Mouse (Mus musculus): ENCODE measurements around the gene Mgat5b. TPM values are rescaled to one million over a fixed set of nuclear protein-coding genes. Genes with fewer than 3 reads are reported as not detected.

The Mgat5b gene
- not detected in 2 replicates for polyA plus RNA-seq (2016; fragmentation: Nextera tagmentation; extraction: Ambion mirVana)

DNA sequence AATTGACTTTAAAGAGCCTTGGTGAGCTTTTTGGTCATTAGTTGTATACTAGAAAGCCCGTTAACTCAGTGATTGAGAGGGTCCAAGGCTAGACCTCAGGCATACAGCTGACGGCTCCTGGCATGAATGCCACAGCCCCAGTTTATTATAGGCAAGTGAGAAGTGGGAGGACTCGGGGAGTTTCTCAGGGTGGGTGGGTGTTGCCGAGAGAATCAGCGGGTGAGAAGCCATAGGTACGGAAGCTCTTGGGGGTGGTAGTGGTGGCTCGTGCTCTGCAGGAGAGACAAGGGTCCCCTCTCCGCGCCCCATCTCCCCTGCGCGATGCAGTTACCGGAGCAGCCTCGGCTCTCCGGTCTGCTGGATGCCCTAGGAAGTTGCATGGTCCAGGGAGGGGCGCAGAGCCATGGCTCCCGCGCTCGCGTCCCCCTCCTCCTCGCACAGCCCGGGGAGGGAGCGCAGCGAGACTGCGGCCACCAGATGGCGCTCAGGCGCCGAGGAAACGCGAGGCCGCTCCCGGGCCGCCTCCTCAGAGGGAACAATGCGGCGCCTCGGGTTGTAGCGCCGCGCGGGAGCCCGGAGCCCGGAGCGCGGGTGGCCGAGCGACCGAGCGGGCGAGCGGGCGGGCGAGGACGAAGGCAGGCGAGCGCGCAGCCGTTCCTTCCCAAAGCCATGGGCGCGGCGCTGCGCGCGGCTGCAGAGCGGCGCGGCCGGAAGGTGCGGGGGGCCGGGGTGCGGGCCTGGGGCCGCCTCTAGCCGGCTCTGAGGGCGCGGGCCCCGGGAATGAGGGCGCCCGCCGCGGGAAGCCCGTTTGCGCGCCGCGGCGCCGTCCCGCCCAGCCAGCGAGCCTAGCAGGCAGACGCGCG, at the start of gene Mgat5b:
Mgat5b (plus strand) TSS at position 541 of the 863 bp plus-strand sequence.
- peak within 1 kb of the TSS; percentile 44 for H3K4me3 ChIP-seq
- H3K27me3 ChIP-seq (replicated peaks), result peaks cover 98% of the 10 kb centered on the region
- H3K9me3 ChIP-seq (replicated peaks), result no peaks in the 10 kb centered on the region
- no peaks in the 10 kb centered on the region for H3K36me3 ChIP-seq
- WGBS (ENCODE audit: insufficient replicate concordance), result 2% methylated on average over 76 of the region's 90 CpGs
- peaks cover 6% of the 10 kb centered on the region; the same call in 1 of the 2 replicates for H3K4me1 ChIP-seq
- H3K4me2 ChIP-seq, result peak within 1 kb of the TSS; percentile 68
- no peak within 1 kb of the TSS for H3K9ac ChIP-seq
- no peak within 1 kb of the TSS for H3K27ac ChIP-seq
- peak; percentile 40; the same call in 1 of the 2 replicates for ATAC-seq

GRCm38 (mm10) chr11:116869223-116869622, 49.4 kb upstream of the Mgat5b start:
- Histone ChIP-seq H3K36me3 (peaks cover 71% of the 10 kb centered on the region), H3K9ac (no peak overlapping the region), H3K4me1 (peaks cover 5% of the 10 kb centered on the region; the same call in 1 of the 2 replicates), H3K4me2 (no peak overlapping the region), H3K4me3 (no peak overlapping the region), H3K27me3 (replicated peaks) (no peaks in the 10 kb centered on the region), H3K9me3 (replicated peaks) (no peaks in the 10 kb centered on the region), H3K27ac (no peak overlapping the region)
- WGBS (ENCODE audit: insufficient replicate concordance), result 82% methylated on average over 8 of the region's 8 CpGs
- ATAC-seq, result no peak

GRCm38 (mm10) chr11:116869641-116870040, 49.0 kb upstream of the Mgat5b start:
- no peak for ATAC-seq
- Histone ChIP-seq H3K4me3 (no peak overlapping the region), H3K4me2 (no peak overlapping the region), H3K9ac (no peak overlapping the region), H3K9me3 (replicated peaks) (no peaks in the 10 kb centered on the region), H3K36me3 (peaks cover 71% of the 10 kb centered on the region), H3K27ac (no peak overlapping the region), H3K27me3 (replicated peaks) (no peaks in the 10 kb centered on the region), H3K4me1 (peaks cover under 1% of the 10 kb centered on the region; the same call in 1 of the 2 replicates)
- WGBS (ENCODE audit: insufficient replicate concordance), result 78% methylated on average over 4 of the region's 4 CpGs

DNA sequence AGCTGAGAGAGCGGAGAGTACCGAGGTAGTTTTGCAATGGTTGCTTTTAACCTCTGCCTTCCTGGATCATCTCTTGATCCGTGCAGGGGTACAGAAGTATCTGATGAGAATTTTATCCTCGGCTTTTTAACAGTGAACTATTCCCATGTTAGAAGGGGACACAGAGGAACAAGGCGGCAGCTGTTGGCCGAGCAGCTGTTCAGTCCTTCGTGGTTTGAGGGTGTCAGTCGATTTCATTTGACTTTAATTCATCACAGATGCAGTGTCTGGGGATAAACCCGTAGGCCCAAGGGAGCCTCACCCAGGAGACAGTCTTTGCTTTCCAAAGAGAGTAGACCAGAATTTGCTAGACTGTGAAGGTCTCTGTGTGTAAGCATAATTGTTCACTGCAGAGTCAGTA, 47.1 kb upstream of the Mgat5b start:
- ATAC-seq, result no peak
- Histone ChIP-seq H3K4me3 (no peak overlapping the region), H3K9me3 (replicated peaks) (no peaks in the 10 kb centered on the region), H3K27me3 (replicated peaks) (no peaks in the 10 kb centered on the region), H3K27ac (no peak overlapping the region), H3K4me2 (no peak overlapping the region), H3K36me3 (peaks cover 60% of the 10 kb centered on the region), H3K9ac (no peak overlapping the region), H3K4me1 (no peaks in the 10 kb centered on the region)
- WGBS (ENCODE audit: insufficient replicate concordance), result 79% methylated on average over 9 of the region's 9 CpGs

DNA sequence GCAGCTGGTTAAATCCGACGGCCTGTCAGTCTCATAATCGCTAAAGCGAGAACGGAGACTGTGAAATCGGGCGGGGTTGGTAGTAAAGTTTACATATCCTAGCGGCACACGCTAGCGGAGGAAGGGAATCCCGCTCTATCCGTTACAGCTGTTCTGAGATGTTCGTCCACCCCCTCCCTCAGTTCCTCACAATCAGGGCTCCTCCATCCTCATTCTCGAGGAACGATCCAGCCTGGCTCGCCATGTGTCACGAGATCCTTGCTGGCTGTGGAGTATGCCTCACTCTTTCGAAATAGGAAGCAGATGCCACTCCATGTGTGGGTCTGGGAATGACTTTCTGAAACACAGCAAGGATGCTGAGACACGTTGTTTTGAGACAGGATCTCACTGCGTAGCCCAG, 44.7 kb upstream of the Mgat5b start:
- WGBS (ENCODE audit: insufficient replicate concordance), result 87% methylated on average over 20 of the region's 20 CpGs
- H3K4me2 ChIP-seq, result no peak overlapping the region
- no peak overlapping the region for H3K4me3 ChIP-seq
- no peak overlapping the region for H3K9ac ChIP-seq
- ATAC-seq, result no peak
- no peaks in the 10 kb centered on the region for H3K9me3 ChIP-seq (replicated peaks)
- H3K36me3 ChIP-seq, result peaks cover 46% of the 10 kb centered on the region
- no peak overlapping the region for H3K27ac ChIP-seq
- no peaks in the 10 kb centered on the region for H3K27me3 ChIP-seq (replicated peaks)
- H3K4me1 ChIP-seq, result no peaks in the 10 kb centered on the region

GRCm38 (mm10) chr11:116878454-116878853, 40.2 kb upstream of the Mgat5b start:
- Histone ChIP-seq H3K9me3 (replicated peaks) (no peaks in the 10 kb centered on the region), H3K4me2 (no peak overlapping the region), H3K27me3 (replicated peaks) (no peaks in the 10 kb centered on the region), H3K27ac (no peak overlapping the region), H3K36me3 (peaks cover 14% of the 10 kb centered on the region), H3K4me3 (no peak overlapping the region), H3K9ac (no peak overlapping the region), H3K4me1 (no peaks in the 10 kb centered on the region)
- no peak for ATAC-seq
- 84% methylated on average over 8 of the region's 8 CpGs for WGBS (ENCODE audit: insufficient replicate concordance)

GRCm38 (mm10) chr11:116880839-116881238, 37.8 kb upstream of the Mgat5b start:
- Histone ChIP-seq H3K9me3 (replicated peaks) (no peaks in the 10 kb centered on the region), H3K4me1 (0 out of 2 replicates have a peak, but pooled peaks cover 5% of the 10 kb centered on the region), H3K27me3 (replicated peaks) (peaks cover 14% of the 10 kb centered on the region), H3K9ac (no peak overlapping the region), H3K4me3 (no peak overlapping the region), H3K36me3 (no peaks in the 10 kb centered on the region), H3K27ac (no peak overlapping the region), H3K4me2 (no peak overlapping the region)
- no peak for ATAC-seq
- 72% methylated on average over 7 of the region's 7 CpGs for whole genome bisulfite sequencing (ENCODE audit: insufficient replicate concordance)

DNA sequence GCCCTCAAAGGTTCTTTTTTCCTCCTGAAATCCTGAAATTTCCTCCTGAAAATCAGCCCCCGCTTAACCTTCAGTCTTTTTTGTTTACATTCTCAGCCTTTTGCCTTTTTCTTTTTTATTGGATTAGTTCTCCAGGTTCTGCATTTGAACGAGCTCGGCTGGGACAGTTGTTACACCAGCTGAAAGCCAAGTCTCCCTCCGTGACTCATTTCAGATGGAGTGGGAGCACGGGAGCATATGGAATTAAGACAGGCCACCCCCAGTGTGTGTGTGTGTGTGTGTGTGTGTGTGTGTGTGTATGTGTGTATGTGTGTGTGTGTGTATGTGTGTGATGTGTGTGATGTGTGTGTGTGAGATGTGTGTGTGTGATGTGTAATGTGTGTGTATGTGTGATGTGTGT, 37.2 kb upstream of the Mgat5b start:
- WGBS (ENCODE audit: insufficient replicate concordance), result 78% methylated on average over 5 of the region's 5 CpGs
- H3K27me3 ChIP-seq (replicated peaks), result peaks cover 20% of the 10 kb centered on the region
- no peak overlapping the region for H3K9ac ChIP-seq
- no peak overlapping the region for H3K4me3 ChIP-seq
- H3K27ac ChIP-seq, result no peak overlapping the region
- H3K4me2 ChIP-seq, result no peak overlapping the region
- 0 out of 2 replicates have a peak, but pooled peaks cover 6% of the 10 kb centered on the region for H3K4me1 ChIP-seq
- H3K36me3 ChIP-seq, result no peaks in the 10 kb centered on the region
- ATAC-seq, result no peak
- H3K9me3 ChIP-seq (replicated peaks), result no peaks in the 10 kb centered on the region

DNA sequence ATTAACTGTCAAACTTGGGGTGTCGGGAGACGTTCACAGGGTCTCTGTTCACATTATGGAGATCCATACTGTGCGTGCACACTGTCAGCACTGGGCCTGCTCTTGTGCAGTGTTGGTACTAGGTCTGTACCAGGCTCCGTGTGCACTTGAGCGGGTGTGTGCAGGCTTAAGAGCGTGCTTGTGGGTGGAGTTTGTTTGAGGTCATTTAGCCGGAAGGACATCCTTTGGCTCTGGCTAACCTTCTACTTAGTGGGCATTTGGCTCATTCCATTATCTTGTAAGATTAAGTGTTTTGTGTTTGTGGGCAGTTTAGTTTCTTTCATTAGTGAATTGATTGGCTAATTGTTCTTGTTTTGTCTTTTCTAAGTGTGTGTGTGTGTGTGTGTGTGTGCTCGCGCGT, 36.2 kb upstream of the Mgat5b start:
- ATAC-seq, result no peak

GRCm38 (mm10) chr11:116884061-116884460, 34.6 kb upstream of the Mgat5b start:
- Histone ChIP-seq H3K9ac (no peak overlapping the region), H3K27me3 (replicated peaks) (peaks cover 41% of the 10 kb centered on the region), H3K4me2 (no peak overlapping the region), H3K4me1 (0 out of 2 replicates have a peak, but pooled peaks cover 6% of the 10 kb centered on the region), H3K27ac (no peak overlapping the region), H3K9me3 (replicated peaks) (no peaks in the 10 kb centered on the region), H3K4me3 (no peak overlapping the region), H3K36me3 (no peaks in the 10 kb centered on the region)
- 77% methylated on average over 6 of the region's 6 CpGs for WGBS (ENCODE audit: insufficient replicate concordance)
- no peak for ATAC-seq

More for the DNA sequence above, 36.2 kb upstream of the Mgat5b start:
- Histone ChIP-seq H3K27ac (no peak overlapping the region), H3K4me1 (0 out of 2 replicates have a peak, but pooled peaks cover 6% of the 10 kb centered on the region), H3K9ac (no peak overlapping the region), H3K4me2 (no peak overlapping the region), H3K4me3 (no peak overlapping the region), H3K9me3 (replicated peaks) (no peaks in the 10 kb centered on the region), H3K36me3 (no peaks in the 10 kb centered on the region), H3K27me3 (replicated peaks) (peaks cover 30% of the 10 kb centered on the region)
- WGBS (ENCODE audit: insufficient replicate concordance), result 71% methylated on average over 10 of the region's 10 CpGs

DNA sequence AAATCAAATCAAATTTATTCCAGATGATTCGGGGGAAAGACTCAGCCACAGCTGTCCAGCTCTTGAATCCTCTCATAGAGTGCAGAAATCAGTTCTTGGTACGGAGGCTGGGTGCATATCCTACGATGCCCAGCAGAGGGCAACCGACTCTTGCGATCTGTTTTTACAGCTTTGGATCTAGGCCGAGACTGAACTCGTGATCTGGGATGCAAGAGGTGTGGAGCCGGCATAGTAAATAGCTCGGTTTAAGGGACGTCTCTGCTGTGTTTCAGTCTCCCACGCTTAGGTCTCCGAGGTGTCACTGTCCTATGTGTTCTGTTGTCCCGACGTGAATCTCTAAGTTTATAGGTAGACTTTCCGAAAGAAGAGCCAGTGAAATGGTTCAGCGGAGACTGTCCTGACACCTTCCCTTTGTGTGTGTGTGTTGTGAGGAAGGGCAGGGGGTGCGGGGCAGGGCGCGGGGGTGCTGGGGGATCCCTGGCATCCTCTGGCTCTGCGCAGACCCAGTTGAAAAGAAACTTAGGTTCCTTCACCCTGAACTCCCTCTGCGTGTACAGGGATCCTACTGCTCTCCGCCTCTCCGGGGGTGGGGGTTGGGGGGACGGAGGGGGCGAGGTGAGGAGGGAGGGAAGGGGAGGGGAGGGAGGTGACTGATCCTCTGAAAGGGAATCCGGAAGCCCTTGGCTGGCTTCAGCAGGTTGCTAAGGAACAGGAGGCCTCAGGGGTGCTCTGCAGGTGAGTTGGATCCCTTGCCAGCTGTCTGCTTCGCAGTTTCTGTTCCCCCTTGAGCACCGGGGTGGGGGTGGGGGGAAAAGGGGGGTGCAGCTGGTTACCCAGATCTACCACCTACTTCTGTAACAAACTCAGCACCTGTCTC, 33.1 kb upstream of the Mgat5b start:
- ATAC-seq, result no peak
- Histone ChIP-seq H3K27ac (no peak overlapping the region), H3K36me3 (no peaks in the 10 kb centered on the region), H3K4me3 (0 out of 2 replicates have a peak overlapping the region, but pooled peaks have one; percentile 10), H3K9me3 (replicated peaks) (no peaks in the 10 kb centered on the region), H3K4me1 (0 out of 2 replicates have a peak, but pooled peaks cover 6% of the 10 kb centered on the region), H3K9ac (no peak overlapping the region), H3K27me3 (replicated peaks) (peaks cover 51% of the 10 kb centered on the region), H3K4me2 (peak overlapping the region; percentile 43)
- WGBS (ENCODE audit: insufficient replicate concordance), result 4% methylated on average over 28 of the region's 28 CpGs
